Mouse (Mus musculus) C2C12 (cell line): ENCODE measurements around the gene Vsx2.

Experiments used
- CTCF ChIP-seq: IDR thresholded peaks from one replicate; pipeline ENCODE4 v1.5.1; 2011; ENCODE audit not compliant: control insufficient read depth, insufficient read depth, insufficient read length
- FOSL1 ChIP-seq: IDR thresholded peaks from one replicate; pipeline ENCODE4 v1.8.0; 2011; ENCODE audit warnings: mild to moderate bottlenecking, low read length; ENCODE audit not compliant: poor library complexity, insufficient read depth, severe bottlenecking
- MAX ChIP-seq: IDR thresholded peaks from one replicate; pipeline ENCODE4 v1.6.1; 2011; ENCODE audit warnings: mild to moderate bottlenecking, control low read depth
- MYOD1 ChIP-seq: IDR thresholded peaks from one replicate; pipeline ENCODE4 v1.6.1; 2011; ENCODE audit warnings: low read depth; ENCODE audit not compliant: control insufficient read depth, insufficient read length
- MYOG ChIP-seq: IDR thresholded peaks from one replicate; pipeline ENCODE4 v1.6.1; 2011; ENCODE audit not compliant: control insufficient read depth, insufficient read length; ENCODE audit errors: extremely low read depth
- USF1 ChIP-seq: IDR thresholded peaks from one replicate; pipeline ENCODE4 v1.6.1; 2011; ENCODE audit warnings: low read depth, mild to moderate bottlenecking, control low read depth, moderate library complexity

DNA sequence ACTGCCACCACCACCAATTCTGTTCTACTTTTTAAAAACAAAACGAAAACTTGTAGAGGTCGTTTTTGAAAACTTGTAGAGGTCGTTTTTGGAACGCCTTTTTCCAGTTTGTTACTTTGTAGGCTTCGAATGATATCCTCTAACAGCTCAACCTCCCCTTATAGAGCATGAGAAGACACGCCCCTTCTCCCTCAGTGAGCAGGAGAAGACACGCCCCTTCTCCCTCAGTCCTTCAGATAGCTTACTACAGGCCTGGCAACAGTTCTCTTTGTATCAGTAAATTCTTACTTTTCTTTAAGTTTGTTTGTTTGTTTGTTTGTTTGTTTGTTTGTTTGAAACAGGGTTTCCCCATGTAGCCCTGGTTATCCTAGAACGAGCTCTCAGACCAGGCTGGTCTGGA is 14.3 kb upstream of the Vsx2 start:
- no peak for TF ChIP-seq USF1
- TF ChIP-seq CTCF, result no peak
- no peak for TF ChIP-seq MYOD1
- TF ChIP-seq FOSL1, result no peak
- TF ChIP-seq MAX, result no peak
- TF ChIP-seq MYOG, result no peak
